Mouse (Mus musculus): ENCODE data around the gene Zic2.

Zic2 gene

DNA sequence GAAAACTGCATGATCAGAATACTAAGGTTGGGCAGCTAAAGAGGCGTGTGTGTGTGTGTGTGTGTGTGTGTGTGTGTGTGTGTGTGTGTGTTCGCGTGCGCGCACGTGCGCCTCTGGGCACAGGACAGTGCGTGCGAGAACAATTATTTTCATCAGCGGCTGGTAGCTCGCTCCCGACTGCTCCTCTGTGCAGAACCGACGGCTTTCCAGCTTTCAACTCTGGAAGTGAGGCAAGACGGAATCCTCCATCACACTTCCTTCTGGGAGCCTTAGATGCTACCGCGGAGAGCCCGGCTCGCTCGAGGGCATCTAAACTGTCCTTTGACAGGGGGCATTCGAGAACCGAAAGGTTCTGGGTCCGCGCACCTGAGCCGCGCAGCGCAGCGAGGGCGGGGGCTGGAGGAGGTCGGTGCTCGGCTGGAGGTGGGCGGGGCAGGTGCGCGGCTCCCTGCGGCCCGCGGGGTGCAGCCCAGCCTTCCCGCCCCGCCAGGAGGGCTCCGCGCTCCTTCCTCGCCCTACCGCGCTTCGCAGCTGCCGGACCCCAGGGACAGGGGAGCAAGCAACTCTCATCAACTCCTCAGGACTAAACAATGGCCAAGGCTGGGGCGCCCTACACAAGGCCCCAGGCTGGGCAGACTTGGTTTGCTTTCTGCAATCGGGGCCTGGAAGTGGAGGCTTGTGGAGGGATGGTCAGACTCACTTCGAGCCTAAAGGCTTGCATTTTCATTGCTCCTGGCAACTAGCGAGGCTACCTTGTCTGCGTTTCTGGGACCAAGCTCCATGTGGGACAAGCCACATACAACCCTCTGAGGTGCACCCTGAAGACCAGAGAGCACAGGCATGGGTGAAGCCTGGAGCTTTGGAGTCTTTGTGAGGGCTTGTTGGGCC lies 15.4 kb downstream of the Zic2 start, which contains the start of gene Gm10837:
Gene Gm10837, plus strand, starts transcription at position 146 of the 888 bp plus-strand sequence.
- no peak for DNase-seq (ENCODE audit: extremely low spot score, low read depth, low spot score)

GRCm38 (mm10) chr14:122491521-122491920 lies 16.3 kb downstream of the Zic2 start:
- DNase-seq (ENCODE audit: extremely low spot score, low read depth, low spot score) = no peak

GRCm38 (mm10) chr14:122492015-122492414 lies 16.8 kb downstream of the Zic2 start:
- DNase-seq (ENCODE audit: extremely low spot score, low read depth, low spot score) = no peak

DNA sequence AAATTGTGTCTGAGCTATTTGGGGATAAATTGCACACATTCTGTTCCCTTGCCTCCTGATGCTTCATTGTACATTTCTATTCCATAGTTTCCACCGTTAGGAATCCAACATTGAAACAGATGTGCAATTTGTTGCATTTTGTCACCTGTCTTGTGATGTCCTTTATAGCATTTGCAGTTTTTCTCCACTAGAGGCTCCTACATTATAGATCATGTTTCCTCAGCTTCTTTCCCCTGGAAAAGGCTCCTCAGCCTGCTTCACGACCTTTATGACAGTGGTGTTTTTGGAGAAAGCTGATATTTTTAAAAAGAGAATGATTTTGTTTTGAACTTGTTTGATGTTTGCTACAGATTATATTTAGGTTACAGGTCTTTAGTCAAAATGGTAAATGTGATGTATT lies 33.8 kb downstream of the Zic2 start:
- DNase-seq (ENCODE audit: extremely low spot score, low read depth, low spot score) = no peak

DNA sequence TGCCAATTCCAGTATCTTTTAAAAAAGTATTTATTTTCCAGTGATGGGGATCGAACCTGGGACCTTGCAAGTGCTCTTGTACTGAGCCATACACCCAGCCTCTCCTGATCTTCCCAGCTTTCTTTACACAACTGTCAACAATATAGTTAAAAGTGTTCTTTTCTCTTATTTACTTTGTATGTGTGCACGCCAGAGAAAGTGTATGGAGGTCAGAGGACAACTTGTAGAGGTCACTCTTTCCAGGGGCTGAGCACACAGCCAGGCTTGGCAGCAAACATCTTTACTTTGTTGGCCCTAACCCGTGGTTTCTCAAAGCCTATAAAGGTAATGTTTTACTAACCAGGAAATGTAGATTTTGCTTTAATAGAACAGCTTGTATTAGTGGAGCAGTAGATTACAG lies 36.3 kb downstream of the Zic2 start:
- DNase-seq (ENCODE audit: extremely low spot score, low read depth, low spot score) = no peak

GRCm38 (mm10) chr14:122513511-122514036 lies 38.3 kb downstream of the Zic2 start:
- no peak for DNase-seq (ENCODE audit: extremely low spot score, low read depth, low spot score)

- DNase-seq (ENCODE audit: extremely low spot score, low read depth, low spot score) = no peak
Measured at GRCm38 (mm10) chr14:122528475-122528874, 53.2 kb downstream of the Zic2 start.
